Mouse (Mus musculus) heart, embryonic 16.5 days (tissue): ENCODE measurements around the gene Adgrl2. TPM values are rescaled to one million over a fixed set of nuclear protein-coding genes. Genes with fewer than 3 reads are reported as not detected.

ENCODE experiments used
- ATAC-seq: fragments of 200-750 bp; cut with Nextera tagmentation; replicated peaks from 2 replicates; pipeline ENCODE4 v1.8.0; 2017; ENCODE audit warnings: moderate number of reproducible peaks; ENCODE audit not compliant: insufficient read depth, low FRiP score; ENCODE audit errors: extremely low read depth
- H3K27ac ChIP-seq: fragments of 300-500 bp; sonication (generic); 2 replicates; pipeline ENCODE4 v1.5.1; 2014; ENCODE audit warnings: mild to moderate bottlenecking, low read length, control low read depth, moderate library complexity
- H3K27me3 ChIP-seq: fragments of 300-500 bp; sonication (generic); 2 replicates; pipeline ENCODE4 v1.6.1; 2014; ENCODE audit warnings: low read length, mixed read lengths; ENCODE audit not compliant: control insufficient read depth, insufficient read depth
- H3K36me3 ChIP-seq: fragments of 300-500 bp; sonication (generic); 2 replicates; pipeline ENCODE4 v1.6.1; 2014; ENCODE audit not compliant: control insufficient read depth, insufficient read depth
- H3K4me1 ChIP-seq: fragments of 300-500 bp; sonication (generic); 2 replicates; pipeline ENCODE4 v1.6.1; 2014; ENCODE audit warnings: low read length, mixed read lengths; ENCODE audit not compliant: control insufficient read depth, insufficient read depth
- H3K4me2 ChIP-seq: fragments of 300-500 bp; sonication (generic); 2 replicates; pipeline ENCODE4 v1.6.1; 2014; ENCODE audit warnings: low read depth, mild to moderate bottlenecking, control low read depth, low read length
- H3K4me3 ChIP-seq: fragments of 300-500 bp; sonication (generic); 2 replicates; pipeline ENCODE4 v1.5.1; 2014; ENCODE audit warnings: mild to moderate bottlenecking, control low read depth, low read length
- H3K9ac ChIP-seq: fragments of 300-500 bp; sonication (generic); 2 replicates; pipeline ENCODE4 v1.6.1; 2014; ENCODE audit warnings: low read length, control low read depth
- H3K9me3 ChIP-seq: fragments of 300-500 bp; sonication (generic); replicated peaks from 2 replicates; pipeline ENCODE4 v1.6.1; 2016; ENCODE audit warnings: low read length; ENCODE audit not compliant: control insufficient read depth
- WGBS: fragments of 180-500 bp; shearing (Covaris S2); extraction: QIAGEN DNeasy Blood & Tissue Kit; methylation state at CpG from one replicate; pipeline ENCODE4 v1.1.7; 2014; 5-methylcytosine and 5-hydroxymethylcytosine counted together
- polyA plus RNA-seq: library from polyadenylated mRNA; unstranded; fragments of >200 nt; fragmentation: Nextera tagmentation; extraction: Ambion mirVana; gene quantifications from 2 replicates; pipeline ENCODE4 v1.2.1, GENCODE M21; 2015

The Adgrl2 gene
- polyA plus RNA-seq, 1 experiment from 2014 or later = 32.7 TPM

GRCm38 (mm10) chr3:148905906-148906779, 84.2 kb downstream of the Adgrl2 start:
- Histone ChIP-seq H3K36me3 (no peaks in the 10 kb centered on the region), H3K4me2 (no peak overlapping the region), H3K27me3 (no peaks in the 10 kb centered on the region), H3K9me3 (no peaks in the 10 kb centered on the region), H3K27ac (no peak overlapping the region), H3K4me1 (peaks cover 26% of the 10 kb centered on the region), H3K9ac (no peak overlapping the region), H3K4me3 (no peak overlapping the region)
- 53% methylated on average over 13 of the region's 13 CpGs for WGBS
- 0 out of 2 replicates have a peak, but pooled peaks have one; percentile 20 for ATAC-seq

GRCm38 (mm10) chr3:148905435-148905834, 84.9 kb downstream of the Adgrl2 start:
- Histone ChIP-seq H3K27me3 (no peaks in the 10 kb centered on the region), H3K4me3 (no peak overlapping the region), H3K27ac (no peak overlapping the region), H3K9me3 (no peaks in the 10 kb centered on the region), H3K4me1 (peaks cover 26% of the 10 kb centered on the region), H3K4me2 (no peak overlapping the region), H3K9ac (no peak overlapping the region), H3K36me3 (no peaks in the 10 kb centered on the region)
- no peak for ATAC-seq
- WGBS = 76% methylated on average over 7 of the region's 7 CpGs

GRCm38 (mm10) chr3:148899857-148900256, 90.5 kb downstream of the Adgrl2 start:
- Histone ChIP-seq H3K27ac (no peak overlapping the region), H3K36me3 (no peaks in the 10 kb centered on the region), H3K27me3 (no peaks in the 10 kb centered on the region), H3K9me3 (no peaks in the 10 kb centered on the region), H3K4me2 (no peak overlapping the region), H3K4me1 (peaks cover 25% of the 10 kb centered on the region), H3K4me3 (no peak overlapping the region), H3K9ac (no peak overlapping the region)
- ATAC-seq = no peak
- WGBS = 52% methylated on average over 6 of the region's 6 CpGs

GRCm38 (mm10) chr3:148899416-148899815, 90.9 kb downstream of the Adgrl2 start:
- Histone ChIP-seq H3K27ac (no peak overlapping the region), H3K4me2 (no peak overlapping the region), H3K4me3 (no peak overlapping the region), H3K27me3 (no peaks in the 10 kb centered on the region), H3K36me3 (no peaks in the 10 kb centered on the region), H3K9ac (no peak overlapping the region), H3K4me1 (peaks cover 25% of the 10 kb centered on the region), H3K9me3 (no peaks in the 10 kb centered on the region)
- WGBS = 53% methylated on average over 6 of the region's 6 CpGs
- ATAC-seq = no peak; the same call in 1 of the 2 replicates

GRCm38 (mm10) chr3:148898535-148899250, 91.7 kb downstream of the Adgrl2 start:
- no peak overlapping the region for H3K27ac ChIP-seq
- no peak for ATAC-seq
- H3K36me3 ChIP-seq = no peaks in the 10 kb centered on the region

GRCm38 (mm10) chr3:148896281-148896680, 94.1 kb downstream of the Adgrl2 start:
- Histone ChIP-seq H3K4me3 (no peak overlapping the region), H3K4me1 (peaks cover 25% of the 10 kb centered on the region), H3K36me3 (no peaks in the 10 kb centered on the region), H3K4me2 (peak overlapping the region; percentile 44), H3K9ac (no peak overlapping the region), H3K27me3 (no peaks in the 10 kb centered on the region), H3K9me3 (no peaks in the 10 kb centered on the region), H3K27ac (no peak overlapping the region)
- ATAC-seq = no peak
- WGBS = 65% methylated on average over 10 of the region's 10 CpGs

More at GRCm38 (mm10) chr3:148898535-148899250, 91.7 kb downstream of the Adgrl2 start:
- Histone ChIP-seq H3K9me3 (no peaks in the 10 kb centered on the region), H3K9ac (no peak overlapping the region), H3K4me2 (no peak overlapping the region), H3K4me3 (no peak overlapping the region), H3K4me1 (peaks cover 25% of the 10 kb centered on the region), H3K27me3 (no peaks in the 10 kb centered on the region)
- 74% methylated on average over 8 of the region's 8 CpGs for WGBS

- H3K4me2 ChIP-seq = peak overlapping the region; percentile 44
- H3K9ac ChIP-seq = no peak overlapping the region
- ATAC-seq = no peak
- H3K27ac ChIP-seq = no peak overlapping the region
- H3K4me3 ChIP-seq = no peak overlapping the region
- no peaks in the 10 kb centered on the region for H3K9me3 ChIP-seq
- no peaks in the 10 kb centered on the region for H3K36me3 ChIP-seq
- WGBS = 67% methylated on average over 13 of the region's 13 CpGs
- H3K4me1 ChIP-seq = peaks cover 25% of the 10 kb centered on the region
- no peaks in the 10 kb centered on the region for H3K27me3 ChIP-seq
Measured at GRCm38 (mm10) chr3:148895396-148896109, 94.8 kb downstream of the Adgrl2 start.

- ATAC-seq = no peak
- no peaks in the 10 kb centered on the region for H3K27me3 ChIP-seq
- H3K27ac ChIP-seq = 0 out of 2 replicates have a peak overlapping the region, but pooled peaks have one; percentile 27
Measured at GRCm38 (mm10) chr3:148894867-148895266, 95.5 kb downstream of the Adgrl2 start.

More at GRCm38 (mm10) chr3:148894867-148895266, 95.5 kb downstream of the Adgrl2 start:
- WGBS = 74% methylated on average over 8 of the region's 8 CpGs
- H3K9ac ChIP-seq = no peak overlapping the region
- H3K36me3 ChIP-seq = 0 out of 2 replicates have a peak, but pooled peaks cover 3% of the 10 kb centered on the region
- no peak overlapping the region for H3K4me3 ChIP-seq
- no peak overlapping the region for H3K4me2 ChIP-seq
- peaks cover 20% of the 10 kb centered on the region for H3K4me1 ChIP-seq
- H3K9me3 ChIP-seq = no peaks in the 10 kb centered on the region
